Mouse (Mus musculus): ENCODE measurements at regions not wholly inside any gene's neighbourhood (a gene's known extent, or its start where the extent isn't known, plus 50 kb on each side); places are given as distances from the start of the nearest gene placed in this dataset.

- WGBS, result 14% methylated on average over 7 of the region's 7 CpGs
- Histone ChIP-seq H3K4me3 (replicated peaks; ENCODE audit: control insufficient read depth, low read depth, low read length) (no peak overlapping the region), H3K27ac (ENCODE audit: control insufficient read depth, insufficient read depth, low read depth, low read length, poor library complexity) (no peak overlapping the region), H3K4me1 (ENCODE audit: control insufficient read depth, insufficient read depth, low read length) (no peaks in the 10 kb centered on the region)
- peak; percentile 68 for TF ChIP-seq CTCF (IDR thresholded peaks at IDR 0.05; ENCODE audit: control insufficient read depth, insufficient read depth, low read length)
- TF ChIP-seq POLR2A (IDR thresholded peaks at IDR 0.05; ENCODE audit: borderline replicate concordance, control insufficient read depth, low read depth, low read length), result no peak
Measured at GRCm38 (mm10) chr1:193698603-193699266, 328.6 kb upstream of the Camk1g start.

GRCm38 (mm10) chr1:193697857-193698256, 327.8 kb upstream of the Camk1g start:
- TF ChIP-seq CTCF (IDR thresholded peaks at IDR 0.05; ENCODE audit: control insufficient read depth, insufficient read depth, low read length) (no peak), POLR2A (IDR thresholded peaks at IDR 0.05; ENCODE audit: borderline replicate concordance, control insufficient read depth, low read depth, low read length) (no peak)
- WGBS, result 69% methylated on average over 3 of the region's 3 CpGs
- H3K4me1 ChIP-seq (ENCODE audit: control insufficient read depth, insufficient read depth, low read length), result no peaks in the 10 kb centered on the region
- H3K27ac ChIP-seq (ENCODE audit: control insufficient read depth, insufficient read depth, low read depth, low read length, poor library complexity), result no peak overlapping the region
- no peak overlapping the region for H3K4me3 ChIP-seq (replicated peaks; ENCODE audit: control insufficient read depth, low read depth, low read length)

DNA sequence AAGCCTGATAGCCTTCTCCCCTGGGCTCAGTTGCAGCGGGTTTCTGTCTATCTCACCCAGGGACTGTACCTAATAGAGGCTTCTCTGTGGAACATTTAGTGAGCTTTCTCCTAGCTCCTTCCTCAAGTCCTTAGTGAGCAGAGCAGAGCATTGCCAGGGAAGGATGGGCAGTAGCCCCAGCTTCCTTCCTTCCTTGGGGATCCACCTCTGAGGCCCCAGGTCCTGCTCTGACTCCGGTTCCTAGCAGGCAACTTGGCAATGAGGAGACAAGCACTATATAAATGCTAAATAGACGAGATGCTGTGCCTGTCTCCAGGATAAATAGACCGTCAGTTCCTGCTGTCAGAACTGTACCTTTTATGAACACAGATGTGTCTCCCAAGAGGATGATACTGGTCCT, 326.9 kb upstream of the Camk1g start:
- Histone ChIP-seq H3K4me1 (ENCODE audit: control insufficient read depth, insufficient read depth, low read length) (no peaks in the 10 kb centered on the region), H3K4me3 (replicated peaks; ENCODE audit: control insufficient read depth, low read depth, low read length) (no peak overlapping the region), H3K27ac (ENCODE audit: control insufficient read depth, insufficient read depth, low read depth, low read length, poor library complexity) (no peak overlapping the region)
- 50% methylated on average over 4 of the region's 4 CpGs for WGBS
- no peak for TF ChIP-seq CTCF (IDR thresholded peaks at IDR 0.05; ENCODE audit: control insufficient read depth, insufficient read depth, low read length)
- no peak for TF ChIP-seq POLR2A (IDR thresholded peaks at IDR 0.05; ENCODE audit: borderline replicate concordance, control insufficient read depth, low read depth, low read length)

GRCm38 (mm10) chr1:193692991-193693390, 322.9 kb upstream of the Camk1g start:
- 57% methylated on average over 3 of the region's 3 CpGs for WGBS
- Histone ChIP-seq H3K4me1 (ENCODE audit: control insufficient read depth, insufficient read depth, low read length) (no peaks in the 10 kb centered on the region), H3K4me3 (replicated peaks; ENCODE audit: control insufficient read depth, low read depth, low read length) (no peak overlapping the region), H3K27ac (ENCODE audit: control insufficient read depth, insufficient read depth, low read depth, low read length, poor library complexity) (no peak overlapping the region)
- TF ChIP-seq CTCF (IDR thresholded peaks at IDR 0.05; ENCODE audit: control insufficient read depth, insufficient read depth, low read length) (no peak), POLR2A (IDR thresholded peaks at IDR 0.05; ENCODE audit: borderline replicate concordance, control insufficient read depth, low read depth, low read length) (no peak)

GRCm38 (mm10) chr1:193689601-193690000, 319.5 kb upstream of the Camk1g start:
- 72% methylated on average over 4 of the region's 4 CpGs for WGBS
- no peak overlapping the region for H3K4me3 ChIP-seq (replicated peaks; ENCODE audit: control insufficient read depth, low read depth, low read length)
- H3K27ac ChIP-seq (ENCODE audit: control insufficient read depth, insufficient read depth, low read depth, low read length, poor library complexity), result no peak overlapping the region
- H3K4me1 ChIP-seq (ENCODE audit: control insufficient read depth, insufficient read depth, low read length), result no peaks in the 10 kb centered on the region
- TF ChIP-seq POLR2A (IDR thresholded peaks at IDR 0.05; ENCODE audit: borderline replicate concordance, control insufficient read depth, low read depth, low read length) (no peak), CTCF (IDR thresholded peaks at IDR 0.05; ENCODE audit: control insufficient read depth, insufficient read depth, low read length) (no peak)

DNA sequence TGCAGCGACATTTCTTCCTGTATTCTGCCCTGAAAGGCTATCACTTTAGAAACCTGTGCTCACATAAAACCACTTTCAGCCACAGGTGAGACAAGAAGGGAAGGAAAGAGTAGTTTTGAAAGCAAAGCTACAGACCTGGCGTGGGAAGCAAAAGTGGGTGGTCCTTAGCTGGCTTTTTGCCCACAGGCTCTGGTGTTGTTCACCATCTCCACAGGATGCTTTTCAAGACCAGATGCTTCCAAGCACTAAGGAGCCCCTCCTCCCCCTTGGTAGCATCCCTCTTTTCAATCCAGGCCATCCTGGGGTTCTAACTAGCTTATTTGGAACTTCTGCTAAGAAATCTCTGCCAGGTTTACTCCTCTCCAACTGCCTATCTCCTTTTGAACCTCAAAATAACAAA, 312.8 kb upstream of the Camk1g start:
- WGBS, result 47% methylated on average over 2 of the region's 2 CpGs
- no peak overlapping the region for H3K27ac ChIP-seq (ENCODE audit: control insufficient read depth, insufficient read depth, low read depth, low read length, poor library complexity)
- TF ChIP-seq CTCF (IDR thresholded peaks at IDR 0.05; ENCODE audit: control insufficient read depth, insufficient read depth, low read length) (no peak), POLR2A (IDR thresholded peaks at IDR 0.05; ENCODE audit: borderline replicate concordance, control insufficient read depth, low read depth, low read length) (no peak)
- no peak overlapping the region for H3K4me3 ChIP-seq (replicated peaks; ENCODE audit: control insufficient read depth, low read depth, low read length)
- no peaks in the 10 kb centered on the region for H3K4me1 ChIP-seq (ENCODE audit: control insufficient read depth, insufficient read depth, low read length)

DNA sequence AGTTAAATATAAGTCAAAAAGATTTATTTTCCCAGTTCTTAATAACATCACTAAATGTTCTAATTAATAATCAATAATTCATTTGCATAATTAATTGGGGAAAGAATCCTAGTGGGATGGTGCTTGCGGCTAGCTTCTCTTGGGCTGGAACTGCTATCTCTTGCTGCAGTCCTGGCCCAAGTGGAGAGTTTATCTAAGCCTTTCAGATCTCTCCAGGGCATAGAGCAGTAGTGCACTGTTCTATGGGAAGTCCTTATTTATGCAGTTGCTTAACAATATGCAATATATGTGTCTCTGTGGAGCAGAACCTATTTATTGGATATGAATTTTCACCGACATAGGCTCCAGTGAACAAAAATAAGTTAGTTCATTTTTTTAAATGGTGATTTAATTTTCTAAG, 308.4 kb upstream of the Camk1g start:
- H3K4me1 ChIP-seq (ENCODE audit: control insufficient read depth, insufficient read depth, low read length), result no peaks in the 10 kb centered on the region
- H3K4me3 ChIP-seq (replicated peaks; ENCODE audit: control insufficient read depth, low read depth, low read length), result no peak overlapping the region
- TF ChIP-seq CTCF (IDR thresholded peaks at IDR 0.05; ENCODE audit: control insufficient read depth, insufficient read depth, low read length) (no peak), POLR2A (IDR thresholded peaks at IDR 0.05; ENCODE audit: borderline replicate concordance, control insufficient read depth, low read depth, low read length) (no peak)
- no peak overlapping the region for H3K27ac ChIP-seq (ENCODE audit: control insufficient read depth, insufficient read depth, low read depth, low read length, poor library complexity)
- WGBS, result 79% methylated on average over 2 of the region's 2 CpGs

DNA sequence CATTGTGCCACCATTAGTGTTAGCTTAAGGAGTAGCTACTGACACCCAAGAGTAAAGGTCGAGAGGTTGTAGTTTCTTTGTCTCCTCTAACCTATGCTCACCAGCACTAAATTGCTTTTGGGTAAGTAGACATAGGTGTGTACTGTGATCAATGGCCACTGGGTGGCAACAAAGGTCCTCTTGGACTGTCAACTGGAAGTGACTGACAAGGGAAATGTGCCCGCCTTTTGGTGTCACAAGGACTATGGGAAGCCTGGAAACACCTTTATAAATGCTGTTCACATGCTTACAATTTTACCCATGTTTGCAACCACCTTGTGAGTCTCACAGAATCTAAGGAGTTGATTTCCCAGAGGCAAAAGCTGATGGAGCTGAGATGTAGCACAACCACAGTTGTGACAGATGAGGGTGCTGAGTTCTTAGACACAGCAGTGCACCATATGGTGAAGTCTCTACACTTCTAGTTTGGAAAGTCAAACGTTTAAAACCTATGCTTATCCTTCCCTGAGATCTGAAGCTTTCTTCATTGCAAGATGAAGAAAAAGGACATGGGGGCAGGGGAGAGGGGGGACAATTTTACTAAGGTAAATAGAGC, 303.2 kb upstream of the Camk1g start:
- WGBS, result 21% methylated on average over 3 of the region's 3 CpGs
- no peak overlapping the region for H3K27ac ChIP-seq (ENCODE audit: control insufficient read depth, insufficient read depth, low read depth, low read length, poor library complexity)
- no peaks in the 10 kb centered on the region; the same call in 1 of the 2 replicates for H3K4me1 ChIP-seq (ENCODE audit: control insufficient read depth, insufficient read depth, low read length)
- TF ChIP-seq CTCF (IDR thresholded peaks at IDR 0.05; ENCODE audit: control insufficient read depth, insufficient read depth, low read length) (peak; percentile 19; the same call in 1 of the 2 replicates), POLR2A (IDR thresholded peaks at IDR 0.05; ENCODE audit: borderline replicate concordance, control insufficient read depth, low read depth, low read length) (no peak)
- H3K4me3 ChIP-seq (replicated peaks; ENCODE audit: control insufficient read depth, low read depth, low read length), result no peak overlapping the region
